Mouse (Mus musculus) megakaryocyte-erythroid progenitor cell, adult 5 weeks (primary cell): ENCODE measurements around the gene Vmn1r2. TPM values are rescaled to one million over a fixed set of nuclear protein-coding genes. Genes with fewer than 3 reads are reported as not detected.

ENCODE experiments used
- polyA plus RNA-seq: library from polyadenylated mRNA; stranded (reverse); fragments of >175 nt; gene quantifications from 2 replicates; pipeline ENCODE4 v1.2.3, GENCODE M21; 2012

Vmn1r2 gene
- not detected in 2 replicates for polyA plus RNA-seq

DNA sequence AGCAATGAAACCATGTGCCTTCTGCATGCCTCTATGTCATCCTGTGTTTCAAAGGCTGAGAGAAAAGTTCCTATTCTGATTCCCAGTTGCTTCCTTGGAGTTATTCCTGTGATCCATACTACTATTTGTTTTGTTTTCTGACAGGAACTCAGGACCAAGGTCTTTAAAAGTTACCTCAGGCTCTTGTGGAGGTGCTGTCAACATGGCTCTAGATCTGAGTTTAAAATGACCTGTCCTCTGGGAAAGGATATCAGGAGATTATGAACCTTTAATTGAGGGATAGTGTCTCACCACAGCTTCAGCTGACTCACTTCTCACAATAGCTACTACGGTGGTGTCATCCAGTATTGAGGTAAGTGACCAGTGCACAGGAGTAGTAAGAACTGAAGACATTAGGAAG lies at the start of gene Vmn1r2:
Gene Vmn1r2, plus strand, starts transcription at position 301 of the 400 bp plus-strand sequence.

DNA sequence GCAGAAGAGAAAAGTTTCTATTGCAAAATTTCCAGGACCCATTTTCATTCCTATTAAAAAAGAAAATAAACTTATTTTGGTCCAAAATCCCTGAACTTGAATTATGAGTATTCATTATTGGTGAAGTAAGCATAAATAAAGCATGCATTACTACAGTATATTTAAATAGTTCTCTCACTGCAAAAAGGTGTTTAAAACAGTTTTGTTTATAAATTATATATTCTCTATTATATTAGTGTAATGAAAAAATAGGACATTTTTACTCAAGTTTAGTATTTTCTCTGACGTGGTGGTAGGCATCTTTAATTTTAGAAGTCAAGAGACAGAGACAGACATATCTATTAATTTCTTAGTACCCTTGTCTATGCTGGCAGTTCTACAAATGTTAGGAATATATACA lies 18.1 kb downstream of the Vmn1r2 start, which contains the start of gene Vmn1r3:
Gene Vmn1r3, minus strand, starts transcription at position 101 of the 400 bp plus-strand sequence.

Other genes with a start within 250 kb of the Vmn1r2 start
- gene Vmn1r3, start 18.0 kb downstream of the Vmn1r2 start, polyA plus RNA-seq = not detected in 2 replicates